Mouse (Mus musculus): ENCODE results near the gene C1qtnf7.

The C1qtnf7 gene

GRCm38 (mm10) chr5:43515401-43515976, at the start of gene C1qtnf7:
Gene C1qtnf7 (plus strand): TSS chr5:43515538.
- in situ Hi-C loops (cut with MboI, MseI), result no loop called here

- in situ Hi-C loops (cut with MboI, MseI), result loop anchor here (5.0 kb wide), 1 partner anchor 351 kb away; the partner anchor contains the start of gene Bst1
These were observed 48.6 kb upstream of the C1qtnf7 start for GRCm38 (mm10) chr5:43466762-43467161.

- in situ Hi-C loops (cut with MboI, MseI), result loop anchor here (5.0 kb wide), 1 partner anchor 350 kb away; the partner anchor contains the start of gene Bst1
These were observed 48.1 kb upstream of the C1qtnf7 start for GRCm38 (mm10) chr5:43467214-43467613.

GRCm38 (mm10) chr5:43468937-43469336, 46.4 kb upstream of the C1qtnf7 start:
- in situ Hi-C loops (cut with MboI, MseI), result loop anchor here (5.0 kb wide), 1 partner anchor 348 kb away; the partner anchor contains the start of gene Bst1

- in situ Hi-C loops (cut with MboI, MseI), result no loop called here
These were observed 37.4 kb upstream of the C1qtnf7 start for GRCm38 (mm10) chr5:43477953-43478352.

- in situ Hi-C loops (cut with MboI, MseI), result no loop called here
These were observed 35.3 kb upstream of the C1qtnf7 start for GRCm38 (mm10) chr5:43480046-43480445.

GRCm38 (mm10) chr5:43480786-43481185, 34.6 kb upstream of the C1qtnf7 start:
- in situ Hi-C loops (cut with MboI, MseI), result no loop called here

GRCm38 (mm10) chr5:43481824-43482223, 33.5 kb upstream of the C1qtnf7 start:
- in situ Hi-C loops (cut with MboI, MseI), result no loop called here

- in situ Hi-C loops (cut with MboI, MseI), result no loop called here
These were observed 13.5 kb upstream of the C1qtnf7 start for GRCm38 (mm10) chr5:43501887-43502286.

- in situ Hi-C loops (cut with MboI, MseI), result no loop called here
These were observed 11.0 kb upstream of the C1qtnf7 start for GRCm38 (mm10) chr5:43504243-43504786.

GRCm38 (mm10) chr5:43508470-43508869, 6.9 kb upstream of the C1qtnf7 start:
- in situ Hi-C loops (cut with MboI, MseI), result no loop called here

GRCm38 (mm10) chr5:43508892-43509291, 6.4 kb upstream of the C1qtnf7 start:
- in situ Hi-C loops (cut with MboI, MseI), result no loop called here

GRCm38 (mm10) chr5:43511126-43511525, 4.2 kb upstream of the C1qtnf7 start:
- in situ Hi-C loops (cut with MboI, MseI), result no loop called here

GRCm38 (mm10) chr5:43516491-43516890, 1.2 kb downstream of the C1qtnf7 start:
- in situ Hi-C loops (cut with MboI, MseI), result no loop called here

GRCm38 (mm10) chr5:43517313-43517712, 2.0 kb downstream of the C1qtnf7 start:
- in situ Hi-C loops (cut with MboI, MseI), result no loop called here

GRCm38 (mm10) chr5:43519905-43520304, 4.6 kb downstream of the C1qtnf7 start:
- in situ Hi-C loops (cut with MboI, MseI), result no loop called here

GRCm38 (mm10) chr5:43521369-43521768, 6.0 kb downstream of the C1qtnf7 start:
- in situ Hi-C loops (cut with MboI, MseI), result no loop called here

GRCm38 (mm10) chr5:43522866-43523265, 7.5 kb downstream of the C1qtnf7 start:
- in situ Hi-C loops (cut with MboI, MseI), result no loop called here

- in situ Hi-C loops (cut with MboI, MseI), result no loop called here
These were observed 11.7 kb downstream of the C1qtnf7 start for GRCm38 (mm10) chr5:43526874-43527584.

GRCm38 (mm10) chr5:43530186-43530585, 14.8 kb downstream of the C1qtnf7 start:
- in situ Hi-C loops (cut with MboI, MseI), result loop anchor here (5.0 kb wide), 1 partner anchor 1568 kb away; no protein-coding TSS in a partner anchor

GRCm38 (mm10) chr5:43530886-43531285, 15.5 kb downstream of the C1qtnf7 start:
- in situ Hi-C loops (cut with MboI, MseI), result loop anchor here (5.0 kb wide), 1 partner anchor 1569 kb away; no protein-coding TSS in a partner anchor

GRCm38 (mm10) chr5:43538322-43539167, 23.2 kb downstream of the C1qtnf7 start:
- in situ Hi-C loops (cut with MboI, MseI), result no loop called here
